Mouse (Mus musculus) bone marrow, adult 2 months (tissue): Measurements from ENCODE around the gene Cyp1b1.

Source experiments
- CTCF ChIP-seq: fragments of 200-500 bp; IDR thresholded peaks from 2 replicates; pipeline ENCODE4 v1.5.1; 2011; ENCODE audit warnings: low read length, control low read depth; ENCODE audit not compliant: control insufficient read depth, insufficient read depth
- POLR2A ChIP-seq: fragments of 200-500 bp; IDR thresholded peaks from 2 replicates; pipeline ENCODE4 v1.6.1; 2011; ENCODE audit warnings: low read depth, mild to moderate bottlenecking, control low read depth, low read length, borderline replicate concordance; ENCODE audit not compliant: control insufficient read depth

GRCm38 (mm10) chr17:79715649-79716143 lies 835 bp upstream of the Cyp1b1 start:
- TF ChIP-seq CTCF = peak; percentile 87
- no peak for TF ChIP-seq POLR2A
